Mouse (Mus musculus): ENCODE data around the gene Hdgfl1.

- TF ChIP-seq CTCF (IDR thresholded peaks at IDR 0.05) (no peak), POLR2A (IDR thresholded peaks at IDR 0.05; ENCODE audit: insufficient read depth, low read depth, low read length) (no peak), EP300 (IDR thresholded peaks at IDR 0.05; ENCODE audit: insufficient read depth, low read depth, low read length) (no peak)
Measured at GRCm38 (mm10) chr13:26795460-26795859, 25.5 kb upstream of the Hdgfl1 start.
